Mouse (Mus musculus) gastrocnemius, adult 18-20 months (tissue): ENCODE results near the gene Kmo. TPM values are rescaled to one million over a fixed set of nuclear protein-coding genes. Genes with fewer than 3 reads are reported as not detected.

Experiments
- DNase-seq: peaks from one replicate; pipeline ENCODE4 v3.0.0; 2021; ENCODE audit warnings: low spot score
- total RNA-seq, 2 experiments: library from RNA; stranded (reverse); gene quantifications; 2 replicates each; pipeline ENCODE4 v1.2.3; 2021

Gene Kmo
- total RNA-seq, 2 experiments from 2014 or later, result 0.09 to 0.14 TPM

DNA sequence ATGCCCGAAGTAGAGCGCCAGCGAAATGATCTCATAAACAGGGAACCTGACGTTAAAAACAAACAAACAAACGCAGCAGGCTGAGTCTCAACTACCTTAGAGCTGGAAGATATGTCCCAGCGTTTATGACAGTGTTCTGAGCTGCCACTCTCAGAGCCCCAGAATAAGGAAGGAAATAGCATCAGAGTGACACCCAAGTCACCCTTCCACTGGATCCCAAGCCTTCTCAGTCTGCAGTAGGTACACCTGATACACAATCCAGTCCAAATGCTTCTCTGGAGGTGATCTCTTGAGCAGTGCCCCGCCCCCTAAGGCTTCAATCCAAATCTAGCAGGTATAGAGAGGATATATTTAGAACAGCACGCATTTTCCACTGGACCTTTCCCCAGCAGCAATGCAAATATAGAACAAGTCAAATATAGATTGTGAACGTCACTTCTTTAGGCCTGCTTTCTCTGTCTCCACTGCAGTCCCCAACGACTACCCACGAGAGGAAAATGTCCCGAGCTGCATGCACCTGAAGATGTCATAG is 73.3 kb downstream of the Kmo start:
- peak; percentile 4 for DNase-seq

DNA sequence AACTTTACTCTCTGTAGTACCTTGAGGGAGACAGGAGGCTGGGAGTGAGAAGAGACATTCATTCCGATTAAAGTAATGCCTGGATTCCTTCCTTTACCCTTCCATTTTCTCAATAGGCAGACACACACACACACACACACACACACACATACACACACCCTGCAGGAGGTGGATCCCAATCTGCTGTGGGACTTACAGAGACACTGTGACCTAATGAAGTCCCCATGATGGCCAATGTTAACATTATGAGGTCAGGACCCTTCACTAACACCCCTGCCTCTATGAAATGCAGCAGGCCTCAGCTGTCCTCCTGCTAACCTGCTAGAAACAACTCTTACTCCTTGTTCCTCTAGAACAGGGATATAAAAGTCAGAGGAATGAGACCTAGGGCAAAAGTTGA is 78.1 kb downstream of the Kmo start, which contains the start of gene Wdr64:
TSS of gene Wdr64 (plus strand) at position 301 of the 400 bp plus-strand sequence.
- DNase-seq, result no peak

- no peak for DNase-seq
These were observed 79.2 kb downstream of the Kmo start for GRCm38 (mm10) chr1:175699375-175699774.

- no peak for DNase-seq
These were observed 79.6 kb downstream of the Kmo start for GRCm38 (mm10) chr1:175699796-175700195.

- DNase-seq, result no peak
These were observed 81.0 kb downstream of the Kmo start for GRCm38 (mm10) chr1:175701145-175701544.

- DNase-seq, result no peak
These were observed 87.4 kb downstream of the Kmo start for GRCm38 (mm10) chr1:175707599-175707998.

DNA sequence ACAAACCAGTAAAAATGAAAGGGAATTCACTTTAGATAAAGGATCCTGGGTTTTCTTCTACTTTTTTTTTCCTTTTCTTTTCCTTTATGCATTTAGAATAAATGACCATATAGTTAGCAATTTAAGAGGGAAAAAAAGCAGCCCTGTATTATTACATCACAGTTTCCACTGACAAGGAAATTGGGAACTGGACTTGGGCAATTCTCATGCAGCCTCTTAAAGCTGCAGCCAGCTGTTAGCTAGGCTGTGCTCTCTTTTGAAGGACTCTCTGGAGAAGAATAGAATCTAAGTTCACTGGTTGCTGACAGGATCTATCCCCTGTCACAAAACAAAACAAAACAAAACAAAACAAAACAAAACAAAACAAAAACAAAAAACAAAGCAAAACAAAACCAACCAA is 87.8 kb downstream of the Kmo start:
- DNase-seq, result no peak

Other genes with a start within 250 kb of the Kmo start
- under 1 TPM; 0.19 to 0.27 TPM for gene Rgs7, start 127.9 kb upstream of the Kmo start, total RNA-seq
- gene Fh1, start 5.3 kb downstream of the Kmo start, total RNA-seq, result 100 to 1,000 TPM; 241 to 256 TPM
- gene Opn3, start 72.4 kb downstream of the Kmo start, total RNA-seq, result 1 to 10 TPM; 2.8 to 3.8 TPM
- gene Chml, start 72.5 kb downstream of the Kmo start, total RNA-seq, result 1 to 10 TPM; 2.9 to 4.9 TPM
- gene Wdr64, start 78.2 kb downstream of the Kmo start, total RNA-seq, result not detected